Mouse (Mus musculus): Measurements from ENCODE around the gene Hoxb13. TPM values are rescaled to one million over a fixed set of nuclear protein-coding genes. Genes with fewer than 3 reads are reported as not detected.

Hoxb13 gene
- total and polyA plus RNA-seq, 3 experiments: 13.8 to 16.7 TPM; not detected in 1

DNA sequence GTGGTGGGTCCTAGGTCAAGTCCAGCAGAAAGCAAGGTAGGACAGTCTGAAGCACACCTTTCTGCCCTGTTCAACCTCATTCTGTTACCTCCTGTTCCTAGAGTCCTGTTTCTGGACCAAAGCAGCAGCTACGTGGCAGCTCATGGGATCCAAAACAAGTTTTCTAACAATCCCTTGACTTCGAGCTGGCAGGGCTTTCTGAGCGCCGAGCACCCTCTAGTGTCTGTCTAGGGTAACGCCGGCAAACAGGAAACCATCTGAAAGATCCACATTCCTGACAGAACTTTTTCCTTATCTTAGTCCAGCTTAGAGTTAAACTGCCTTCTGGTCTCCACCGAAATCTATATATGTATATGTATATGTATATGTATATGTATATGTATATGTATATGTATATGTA is 46.1 kb downstream of the Hoxb13 start (continued):
- TF ChIP-seq MEF2A (IDR thresholded peaks at IDR 0.05; ENCODE audit: extremely low read depth, insufficient replicate concordance, low read depth, low read length, poor library complexity, severe bottlenecking): no peak
- TF ChIP-seq BHLHE40 (IDR thresholded peaks at IDR 0.05; ENCODE audit: borderline replicate concordance, low read depth, low read length): no peak
- TF ChIP-seq USF1 (IDR thresholded peaks at IDR 0.05; ENCODE audit: low read depth, low read length): no peak
- no peak for TF ChIP-seq HCFC1 (IDR thresholded peaks at IDR 0.05; ENCODE audit: low read depth, low read length)
- TF ChIP-seq NELFE (IDR thresholded peaks at IDR 0.05; ENCODE audit: low read depth, low read length): no peak
- no peak for TF ChIP-seq GABPA (IDR thresholded peaks at IDR 0.05; ENCODE audit: low read depth, low read length)

Other genes with a start within 250 kb of the Hoxb13 start
- 0.03 and 0.15 TPM in 2 replicates for gene Igf2bp1, start 188.4 kb upstream of the Hoxb13 start, total RNA-seq (2012; rRNA removed)
- gene Igf2bp1, start 188.4 kb upstream of the Hoxb13 start, polyA plus RNA-seq (2012; ENCODE audit: insufficient read depth in 1 of 2, insufficient read length in 2 of 2, low read depth in 1 of 2, low replicate concordance in 2 of 2, missing spikeins in 1 of 2): not detected
- gene Gip, start 169.8 kb upstream of the Hoxb13 start, total RNA-seq (2012; rRNA removed): 3.8 and 5.0 TPM in 2 replicates
- 1 to 10 TPM in 1 of 2 experiments, not detected in 1; 7.0 TPM for gene Gip, start 169.8 kb upstream of the Hoxb13 start, polyA plus RNA-seq (2012; ENCODE audit: insufficient read depth in 1 of 2, insufficient read length in 2 of 2, low read depth in 1 of 2, low replicate concordance in 2 of 2, missing spikeins in 1 of 2)
- gene Snf8, start 159.4 kb upstream of the Hoxb13 start, total RNA-seq (2012; rRNA removed): 135 and 137 TPM in 2 replicates
- gene Snf8, start 159.4 kb upstream of the Hoxb13 start, polyA plus RNA-seq (2012; ENCODE audit: insufficient read depth in 1 of 2, insufficient read length in 2 of 2, low read depth in 1 of 2, low replicate concordance in 2 of 2, missing spikeins in 1 of 2): 100 to 1,000 TPM in 1 of 2 experiments, not detected in 1; 183 TPM
- gene Ube2z, start 128.9 kb upstream of the Hoxb13 start, total RNA-seq (2012; rRNA removed): 55.3 and 56.8 TPM in 2 replicates
- 10 to 100 TPM in 1 of 2 experiments, not detected in 1; 58.5 TPM for gene Ube2z, start 128.9 kb upstream of the Hoxb13 start, polyA plus RNA-seq (2012; ENCODE audit: insufficient read depth in 1 of 2, insufficient read length in 2 of 2, low read depth in 1 of 2, low replicate concordance in 2 of 2, missing spikeins in 1 of 2)
- gene Atp5g1, start 118.6 kb upstream of the Hoxb13 start, total RNA-seq (2012; rRNA removed): 1,306 and 1,519 TPM in 2 replicates
- 1,000 to 10,000 TPM in 1 of 2 experiments, not detected in 1; 1,694 TPM for gene Atp5g1, start 118.6 kb upstream of the Hoxb13 start, polyA plus RNA-seq (2012; ENCODE audit: insufficient read depth in 1 of 2, insufficient read length in 2 of 2, low read depth in 1 of 2, low replicate concordance in 2 of 2, missing spikeins in 1 of 2)
- not detected in 2 replicates for gene Calcoco2, start 82.4 kb upstream of the Hoxb13 start, total RNA-seq (2012; rRNA removed)
- gene Calcoco2, start 82.4 kb upstream of the Hoxb13 start, polyA plus RNA-seq (2012; ENCODE audit: insufficient read depth in 1 of 2, insufficient read length in 2 of 2, low read depth in 1 of 2, low replicate concordance in 2 of 2, missing spikeins in 1 of 2): not detected
- gene Ttll6, start 60.5 kb upstream of the Hoxb13 start, total RNA-seq (2012; rRNA removed): not detected in 2 replicates
- under 1 TPM in 1 of 2 experiments, not detected in 1; 0.03 TPM for gene Ttll6, start 60.5 kb upstream of the Hoxb13 start, polyA plus RNA-seq (2012; ENCODE audit: insufficient read depth in 1 of 2, insufficient read length in 2 of 2, low read depth in 1 of 2, low replicate concordance in 2 of 2, missing spikeins in 1 of 2)
- gene Hoxb9, start 77.1 kb downstream of the Hoxb13 start, total RNA-seq (2012; rRNA removed): not detected in 2 replicates
- not detected for gene Hoxb9, start 77.1 kb downstream of the Hoxb13 start, polyA plus RNA-seq (2012; ENCODE audit: insufficient read depth in 1 of 2, insufficient read length in 2 of 2, low read depth in 1 of 2, low replicate concordance in 2 of 2, missing spikeins in 1 of 2)
- not detected in 2 replicates for gene Hoxb8, start 87.6 kb downstream of the Hoxb13 start, total RNA-seq (2012; rRNA removed)
- gene Hoxb8, start 87.6 kb downstream of the Hoxb13 start, polyA plus RNA-seq (2012; ENCODE audit: insufficient read depth in 1 of 2, insufficient read length in 2 of 2, low read depth in 1 of 2, low replicate concordance in 2 of 2, missing spikeins in 1 of 2): not detected
- not detected in 2 replicates for gene Hoxb7, start 92.3 kb downstream of the Hoxb13 start, total RNA-seq (2012; rRNA removed)
- gene Hoxb7, start 92.3 kb downstream of the Hoxb13 start, polyA plus RNA-seq (2012; ENCODE audit: insufficient read depth in 1 of 2, insufficient read length in 2 of 2, low read depth in 1 of 2, low replicate concordance in 2 of 2, missing spikeins in 1 of 2): not detected
- not detected in 2 replicates for gene Hoxb6, start 98.2 kb downstream of the Hoxb13 start, total RNA-seq (2012; rRNA removed)
- gene Hoxb6, start 98.2 kb downstream of the Hoxb13 start, polyA plus RNA-seq (2012; ENCODE audit: insufficient read depth in 1 of 2, insufficient read length in 2 of 2, low read depth in 1 of 2, low replicate concordance in 2 of 2, missing spikeins in 1 of 2): not detected
- not detected in 2 replicates for gene Hoxb5, start 109.0 kb downstream of the Hoxb13 start, total RNA-seq (2012; rRNA removed)
- gene Hoxb5, start 109.0 kb downstream of the Hoxb13 start, polyA plus RNA-seq (2012; ENCODE audit: insufficient read depth in 1 of 2, insufficient read length in 2 of 2, low read depth in 1 of 2, low replicate concordance in 2 of 2, missing spikeins in 1 of 2): not detected
- not detected in 2 replicates for gene Hoxb4, start 124.0 kb downstream of the Hoxb13 start, total RNA-seq (2012; rRNA removed)
- not detected for gene Hoxb4, start 124.0 kb downstream of the Hoxb13 start, polyA plus RNA-seq (2012; ENCODE audit: insufficient read depth in 1 of 2, insufficient read length in 2 of 2, low read depth in 1 of 2, low replicate concordance in 2 of 2, missing spikeins in 1 of 2)
- not detected in 2 replicates for gene Hoxb3, start 129.0 kb downstream of the Hoxb13 start, total RNA-seq (2012; rRNA removed)
- gene Hoxb3, start 129.0 kb downstream of the Hoxb13 start, polyA plus RNA-seq (2012; ENCODE audit: insufficient read depth in 1 of 2, insufficient read length in 2 of 2, low read depth in 1 of 2, low replicate concordance in 2 of 2, missing spikeins in 1 of 2): not detected
- gene Hoxb2, start 156.2 kb downstream of the Hoxb13 start, total RNA-seq (2012; rRNA removed): not detected in 2 replicates
- not detected for gene Hoxb2, start 156.2 kb downstream of the Hoxb13 start, polyA plus RNA-seq (2012; ENCODE audit: insufficient read depth in 1 of 2, insufficient read length in 2 of 2, low read depth in 1 of 2, low replicate concordance in 2 of 2, missing spikeins in 1 of 2)
- not detected in 2 replicates for gene Hoxb1, start 171.4 kb downstream of the Hoxb13 start, total RNA-seq (2012; rRNA removed)
- gene Hoxb1, start 171.4 kb downstream of the Hoxb13 start, polyA plus RNA-seq (2012; ENCODE audit: insufficient read depth in 1 of 2, insufficient read length in 2 of 2, low read depth in 1 of 2, low replicate concordance in 2 of 2, missing spikeins in 1 of 2): not detected

Data from MEL (cell line).